ENCODE assay signal across 23 mouse cellular contexts in the genomic region with DNA sequence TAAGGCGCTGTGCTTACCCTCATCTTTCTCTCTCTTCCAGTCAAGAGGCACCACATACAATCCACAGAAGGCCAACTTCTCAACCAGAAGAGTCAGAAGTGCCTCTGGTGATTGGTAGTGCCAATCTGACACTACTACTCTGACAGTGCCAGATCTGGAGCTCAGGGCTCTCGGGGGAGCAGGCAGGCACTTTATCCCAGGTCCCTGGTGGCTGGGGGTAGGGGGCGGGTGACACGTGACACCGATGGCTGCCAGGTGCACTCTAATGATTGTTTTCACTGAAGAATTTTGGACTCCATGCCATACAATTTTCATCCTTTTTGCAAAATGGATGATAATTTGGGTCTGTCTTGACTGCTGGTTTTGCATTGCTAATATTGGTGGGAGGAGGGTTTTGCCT.
A peak's percentile ranks its signal among the peaks of the same experiment; 100 is the strongest.
DNase-seq lines count a peak whose midpoint lies in the region; ATAC-seq lines count a peak whose summit lies in the region.
"Had no signal": no experiment of that assay in that cellular context is flagged by ENCODE, and none has a peak within 500 bp of the region (broad histone marks: within the 10 kb centered on the region; RNA-seq: fewer than 3 reads in every experiment).

No protein-coding gene starts in this region.

- no peak overlapping the region for H3K27ac ChIP-seq in forebrain, embryonic 13.5 days
- no peak overlapping the region for H3K27ac ChIP-seq in forebrain, embryonic 10.5 days
- 0 out of 2 replicates have a peak overlapping the region, but pooled peaks have one; percentile 35 for H3K27ac ChIP-seq in hindbrain, embryonic 13.5 days
- no peak overlapping the region for H3K27ac ChIP-seq in hindbrain, embryonic 11.5 days (ENCODE audit: low read depth, low read length)
- peak overlapping the region; percentile 38; the same call in 1 of the 2 replicates for H3K27ac ChIP-seq in forebrain, embryonic 16.5 days (ENCODE audit: low read length)
- H3K27ac ChIP-seq: embryonic facial prominence, embryonic 10.5 days; embryonic facial prominence, embryonic 12.5 days had no signal

- WGBS in forebrain, embryonic 13.5 days = 85% methylated on average over 5 of the region's 5 CpGs
- WGBS in forebrain, embryonic 10.5 days = 83% methylated on average over 5 of the region's 5 CpGs
- WGBS in hindbrain, embryonic 13.5 days = 89% methylated on average over 5 of the region's 5 CpGs
- 79% methylated on average over 5 of the region's 5 CpGs for WGBS in hindbrain, embryonic 11.5 days
- WGBS in forebrain, embryonic 16.5 days = 73% methylated on average over 5 of the region's 5 CpGs

- peak; percentile 52; the same call in 1 of the 2 replicates for ATAC-seq in forebrain, embryonic 13.5 days
- ATAC-seq in hindbrain, embryonic 13.5 days (ENCODE audit: low FRiP score) = no peak
- ATAC-seq in hindbrain, embryonic 11.5 days (ENCODE audit: low FRiP score) = no peak
- peak; percentile 60 for ATAC-seq in forebrain, embryonic 16.5 days
- ATAC-seq: activated CD4-positive, CD25-positive, alpha-beta regulatory T cell, adult 4 months; CD4-positive, CD25-positive, alpha-beta regulatory T cell, adult 4 months; Patski had no signal

- H3K9me3 ChIP-seq in forebrain, embryonic 13.5 days (replicated peaks) = no peaks in the 10 kb centered on the region
- no peaks in the 10 kb centered on the region for H3K9me3 ChIP-seq in forebrain, embryonic 10.5 days
- H3K9me3 ChIP-seq in hindbrain, embryonic 13.5 days = no peaks in the 10 kb centered on the region
- no peaks in the 10 kb centered on the region for H3K9me3 ChIP-seq in hindbrain, embryonic 11.5 days (ENCODE audit: control insufficient read depth, low read length)
- no peaks in the 10 kb centered on the region for H3K9me3 ChIP-seq in forebrain, embryonic 16.5 days (ENCODE audit: control insufficient read depth, low read length)
- H3K9me3 ChIP-seq: embryonic facial prominence, embryonic 10.5 days; embryonic facial prominence, embryonic 12.5 days had no signal

- H3K27me3 ChIP-seq in forebrain, embryonic 13.5 days = no peaks in the 10 kb centered on the region
- no peaks in the 10 kb centered on the region for H3K27me3 ChIP-seq in forebrain, embryonic 10.5 days (ENCODE audit: poor library complexity, severe bottlenecking)
- H3K27me3 ChIP-seq in hindbrain, embryonic 13.5 days = no peaks in the 10 kb centered on the region
- H3K27me3 ChIP-seq in hindbrain, embryonic 11.5 days (ENCODE audit: control insufficient read depth, insufficient read depth, low read length) = no peaks in the 10 kb centered on the region
- H3K27me3 ChIP-seq in forebrain, embryonic 16.5 days (replicated peaks; ENCODE audit: control insufficient read depth, insufficient read depth, low read length) = no peaks in the 10 kb centered on the region
- H3K27me3 ChIP-seq: CH12.LX; embryonic facial prominence, embryonic 12.5 days; Patski had no signal

- no peaks in the 10 kb centered on the region for H3K36me3 ChIP-seq in forebrain, embryonic 13.5 days (ENCODE audit: poor library complexity, severe bottlenecking)
- H3K36me3 ChIP-seq in forebrain, embryonic 10.5 days (replicated peaks) = no peaks in the 10 kb centered on the region
- no peaks in the 10 kb centered on the region for H3K36me3 ChIP-seq in hindbrain, embryonic 13.5 days
- H3K36me3 ChIP-seq in hindbrain, embryonic 11.5 days (ENCODE audit: control insufficient read depth, insufficient read depth, low read length) = no peaks in the 10 kb centered on the region
- H3K36me3 ChIP-seq in forebrain, embryonic 16.5 days (ENCODE audit: control insufficient read depth, insufficient read depth) = no peaks in the 10 kb centered on the region
- H3K36me3 ChIP-seq: embryonic facial prominence, embryonic 10.5 days; embryonic facial prominence, embryonic 12.5 days; G1E had no signal

- no peak overlapping the region for H3K4me3 ChIP-seq in forebrain, embryonic 13.5 days
- H3K4me3 ChIP-seq in forebrain, embryonic 10.5 days = no peak overlapping the region
- no peak overlapping the region for H3K4me3 ChIP-seq in hindbrain, embryonic 13.5 days
- no peak overlapping the region for H3K4me3 ChIP-seq in hindbrain, embryonic 11.5 days (ENCODE audit: low read depth, low read length)
- no peak overlapping the region for H3K4me3 ChIP-seq in forebrain, embryonic 16.5 days (replicated peaks; ENCODE audit: low read length)
- H3K4me3 ChIP-seq: embryonic facial prominence, embryonic 10.5 days; embryonic facial prominence, embryonic 12.5 days had no signal

- H3K9ac ChIP-seq in forebrain, embryonic 13.5 days = no peak overlapping the region
- no peak overlapping the region for H3K9ac ChIP-seq in hindbrain, embryonic 13.5 days
- H3K9ac ChIP-seq in hindbrain, embryonic 11.5 days (ENCODE audit: low read depth, low read length) = no peak overlapping the region
- H3K9ac ChIP-seq in forebrain, embryonic 16.5 days (replicated peaks; ENCODE audit: low read depth, low read length) = no peak overlapping the region
- H3K9ac ChIP-seq: embryonic facial prominence, embryonic 12.5 days had no signal

- no peak overlapping the region for H3K4me2 ChIP-seq in forebrain, embryonic 13.5 days
- H3K4me2 ChIP-seq in hindbrain, embryonic 13.5 days = no peak overlapping the region
- H3K4me2 ChIP-seq in hindbrain, embryonic 11.5 days (replicated peaks; ENCODE audit: low read depth, low read length) = no peak overlapping the region
- H3K4me2 ChIP-seq in forebrain, embryonic 16.5 days (ENCODE audit: low read length) = no peak overlapping the region
- H3K4me2 ChIP-seq: embryonic facial prominence, embryonic 12.5 days had no signal

- H3K4me1 ChIP-seq in forebrain, embryonic 13.5 days = peaks cover 14% of the 10 kb centered on the region; the same call in 1 of the 2 replicates
- peaks cover 10% of the 10 kb centered on the region for H3K4me1 ChIP-seq in forebrain, embryonic 10.5 days
- H3K4me1 ChIP-seq in hindbrain, embryonic 13.5 days (replicated peaks) = peaks cover 17% of the 10 kb centered on the region
- H3K4me1 ChIP-seq in hindbrain, embryonic 11.5 days (replicated peaks; ENCODE audit: control insufficient read depth, insufficient read depth, low read length) = no peaks in the 10 kb centered on the region
- H3K4me1 ChIP-seq in forebrain, embryonic 16.5 days (replicated peaks; ENCODE audit: control insufficient read depth, insufficient read depth, low read length) = peaks cover 16% of the 10 kb centered on the region

- peak; percentile 43 to 56 for DNase-seq in cerebellum, postnatal 10 days
- no peak for DNase-seq in cerebellum, adult 18-20 months
- no peak for DNase-seq in forebrain, embryonic 10.5 days (ENCODE audit: extremely low spot score, low spot score)
- no peak for DNase-seq in hindbrain, embryonic 11.5 days (ENCODE audit: low spot score)
- DNase-seq in gastrocnemius, adult 8-10 months (ENCODE audit: low spot score in 2 of 2) = no peak
- DNase-seq: adrenal gland, adult 8-10 months; adrenal gland, postnatal 14 days; adrenal gland, postnatal 36 days; B cell, adult 2 months; cerebellum, adult 11-12 months; cerebellum, adult 8-10 months; cerebellum, adult 9-11 months; cerebellum, postnatal 25 days had no signal

Comparison
In these comparisons a context has a peak if more than half of its experiments do, and no peak if none do; other contexts are left out.
1. DNase-seq: peak in cerebellum, postnatal 10 days (2 of 2); none in cerebellum, adult 18-20 months (0 of 2), forebrain, embryonic 10.5 days (single experiment), hindbrain, embryonic 11.5 days (single experiment) and gastrocnemius, adult 8-10 months (0 of 2).
2. H3K27ac ChIP-seq: peak in hindbrain, embryonic 13.5 days (single experiment) and forebrain, embryonic 16.5 days (single experiment); none in forebrain, embryonic 13.5 days (single experiment), forebrain, embryonic 10.5 days (single experiment) and hindbrain, embryonic 11.5 days (single experiment).
3. ATAC-seq: peak in forebrain, embryonic 13.5 days (single experiment) and forebrain, embryonic 16.5 days (single experiment); none in hindbrain, embryonic 13.5 days (single experiment) and hindbrain, embryonic 11.5 days (single experiment).